Mouse (Mus musculus) kidney, adult 2 months (tissue): Measurements from ENCODE around the gene Hyls1. TPM values are rescaled to one million over a fixed set of nuclear protein-coding genes. Genes with fewer than 3 reads are reported as not detected.

Experiments
- DNase-seq: peaks from one replicate; pipeline ENCODE4 v3.0.0; 2021
- H3K27ac ChIP-seq: fragments of 200-500 bp; 2 replicates; pipeline ENCODE4 v1.5.1; 2012; ENCODE audit warnings: low read depth, low read length, control low read depth, inconsistent platforms; ENCODE audit not compliant: insufficient read depth
- H3K27me3 ChIP-seq: fragments of 200-500 bp; replicated peaks from 2 replicates; pipeline ENCODE4 v1.6.1; 2012; ENCODE audit warnings: mild to moderate bottlenecking, moderate library complexity, low read length, inconsistent platforms; ENCODE audit not compliant: control insufficient read depth, insufficient read depth
- H3K36me3 ChIP-seq: fragments of 200-500 bp; 2 replicates; pipeline ENCODE4 v1.6.1; 2012; ENCODE audit warnings: mild to moderate bottlenecking, moderate library complexity, low read length, inconsistent platforms; ENCODE audit not compliant: control insufficient read depth, insufficient read depth
- H3K4me1 ChIP-seq: fragments of 200-500 bp; 2 replicates; pipeline ENCODE4 v1.6.1; 2011; ENCODE audit warnings: low read length; ENCODE audit not compliant: control insufficient read depth, insufficient read depth
- H3K4me3 ChIP-seq: fragments of 200-500 bp; 2 replicates; pipeline ENCODE4 v1.5.1; 2011; ENCODE audit warnings: mild to moderate bottlenecking, low read depth, low read length, control low read depth; ENCODE audit not compliant: insufficient read depth
- CTCF ChIP-seq: fragments of 200-500 bp; conservative IDR thresholded peaks from 2 replicates; pipeline ENCODE4 v1.5.1; 2011; ENCODE audit warnings: low read depth, mild to moderate bottlenecking, control low read depth, low read length, moderate library complexity, mixed read lengths; ENCODE audit not compliant: insufficient read depth, insufficient read length
- POLR2A ChIP-seq: fragments of 200-500 bp; IDR thresholded peaks from one replicate; pipeline ENCODE4 v1.6.1; 2011; ENCODE audit warnings: low read depth, low read length, control low read depth
- WGBS: fragments of 180-500 bp; shearing (Covaris S2); methylation state at CpG from one replicate; pipeline ENCODE4 v1.1.7; 2018; 5-methylcytosine and 5-hydroxymethylcytosine counted together
- polyA plus RNA-seq: library from polyadenylated mRNA; depleted of rRNA; stranded (reverse); fragments of >200 nt; gene quantifications from 2 replicates; pipeline ENCODE4 v1.2.3, GENCODE M21; 2012

The Hyls1 gene
- polyA plus RNA-seq, 1 experiment: 0.81 TPM

- TF ChIP-seq POLR2A: no peak
- no peak for TF ChIP-seq CTCF
- Histone ChIP-seq H3K4me3 (no peak overlapping the region), H3K4me1 (no peaks in the 10 kb centered on the region), H3K36me3 (no peaks in the 10 kb centered on the region), H3K27me3 (no peaks in the 10 kb centered on the region), H3K27ac (no peak overlapping the region)
- WGBS: 50% methylated on average over 9 of the region's 9 CpGs
- no peak for DNase-seq
These were observed 36.9 kb downstream of the Hyls1 start for GRCm38 (mm10) chr9:35533266-35533665.

DNA sequence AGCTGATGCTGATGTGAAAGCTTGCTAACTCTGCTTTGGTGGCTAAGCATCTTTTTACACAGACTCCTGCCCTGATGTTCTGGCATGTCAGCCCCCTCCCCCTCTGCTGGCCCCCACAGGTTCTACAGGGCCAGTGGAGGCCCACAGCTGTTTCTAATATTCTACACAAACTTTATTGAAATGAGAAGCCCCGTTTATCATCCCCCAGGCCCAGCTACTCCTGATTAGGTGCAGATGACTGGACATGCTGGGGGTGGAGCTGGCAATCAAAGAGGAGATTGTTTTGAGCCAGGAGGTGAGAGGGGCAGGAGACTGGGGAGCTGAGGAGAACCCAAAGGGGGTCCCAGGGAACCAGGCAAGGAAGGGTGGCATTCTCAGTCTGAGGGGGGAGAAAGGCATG lies 40.4 kb downstream of the Hyls1 start:
- DNase-seq: no peak
- Histone ChIP-seq H3K36me3 (no peaks in the 10 kb centered on the region), H3K4me3 (no peak overlapping the region), H3K4me1 (no peaks in the 10 kb centered on the region), H3K27ac (no peak overlapping the region), H3K27me3 (no peaks in the 10 kb centered on the region)
- 29% methylated on average over 1 of the region's 1 CpGs for WGBS
- TF ChIP-seq CTCF: no peak
- TF ChIP-seq POLR2A: no peak

- H3K4me1 ChIP-seq: no peaks in the 10 kb centered on the region
- no peak overlapping the region for H3K4me3 ChIP-seq
- TF ChIP-seq POLR2A: no peak
- no peak for TF ChIP-seq CTCF
- 68% methylated on average over 3 of the region's 3 CpGs for WGBS
- H3K36me3 ChIP-seq: no peaks in the 10 kb centered on the region
- H3K27me3 ChIP-seq: no peaks in the 10 kb centered on the region
- H3K27ac ChIP-seq: no peak overlapping the region
- DNase-seq: no peak
These were observed 41.1 kb downstream of the Hyls1 start for GRCm38 (mm10) chr9:35529141-35529540.

GRCm38 (mm10) chr9:35523941-35524411 lies 46.2 kb downstream of the Hyls1 start:
- H3K36me3 ChIP-seq: no peaks in the 10 kb centered on the region
- H3K4me3 ChIP-seq: no peak overlapping the region
- H3K27me3 ChIP-seq: no peaks in the 10 kb centered on the region
- peak; percentile 74 for DNase-seq
- WGBS: 16% methylated on average over 7 of the region's 7 CpGs
- no peaks in the 10 kb centered on the region for H3K4me1 ChIP-seq
- TF ChIP-seq POLR2A: no peak
- TF ChIP-seq CTCF: peak; percentile 85
- H3K27ac ChIP-seq: no peak overlapping the region

DNA sequence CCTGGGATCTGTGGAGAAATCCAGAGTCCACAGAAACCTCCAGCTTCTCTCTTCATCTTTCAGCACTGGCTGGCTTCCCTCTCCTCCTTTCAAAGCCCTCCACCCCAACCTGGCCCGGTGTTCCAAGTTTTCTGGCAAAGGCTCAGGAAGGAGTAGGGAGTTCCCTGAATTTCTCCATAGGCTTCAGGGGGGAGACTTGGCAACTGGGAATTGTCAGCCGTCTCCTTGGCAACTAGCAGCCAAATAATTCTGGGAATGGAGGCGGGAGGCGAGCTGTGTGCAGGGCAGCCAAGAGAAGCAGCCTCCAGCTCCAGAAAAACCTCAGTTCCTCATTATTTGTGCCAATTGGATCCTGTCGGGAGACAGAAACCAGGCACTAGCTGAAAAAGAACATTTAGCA lies 46.7 kb downstream of the Hyls1 start:
- Histone ChIP-seq H3K4me1 (no peaks in the 10 kb centered on the region), H3K27me3 (no peaks in the 10 kb centered on the region), H3K4me3 (no peak overlapping the region), H3K36me3 (no peaks in the 10 kb centered on the region), H3K27ac (no peak overlapping the region)
- DNase-seq: no peak
- WGBS: 51% methylated on average over 5 of the region's 5 CpGs
- TF ChIP-seq POLR2A (no peak), CTCF (no peak)

GRCm38 (mm10) chr9:35522821-35523515 lies 47.2 kb downstream of the Hyls1 start:
- Histone ChIP-seq H3K4me3 (no peak overlapping the region), H3K27me3 (no peaks in the 10 kb centered on the region), H3K4me1 (no peaks in the 10 kb centered on the region), H3K36me3 (no peaks in the 10 kb centered on the region), H3K27ac (no peak overlapping the region)
- DNase-seq: no peak
- TF ChIP-seq POLR2A (no peak), CTCF (no peak)
- 87% methylated on average over 1 of the region's 1 CpGs for WGBS

GRCm38 (mm10) chr9:35522241-35522640 lies 48.0 kb downstream of the Hyls1 start:
- no peak for DNase-seq
- no peaks in the 10 kb centered on the region for H3K4me1 ChIP-seq
- WGBS: 72% methylated on average over 2 of the region's 2 CpGs
- no peaks in the 10 kb centered on the region for H3K36me3 ChIP-seq
- no peaks in the 10 kb centered on the region for H3K27me3 ChIP-seq
- no peak overlapping the region for H3K4me3 ChIP-seq
- no peak for TF ChIP-seq CTCF
- no peak for TF ChIP-seq POLR2A
- no peak overlapping the region for H3K27ac ChIP-seq
